Mouse (Mus musculus): Measurements from ENCODE around the gene Atg16l2. TPM values are rescaled to one million over a fixed set of nuclear protein-coding genes. Genes with fewer than 3 reads are reported as not detected.

Gene Atg16l2
- polyA plus RNA-seq, 1 experiment, result 1.1 TPM

DNA sequence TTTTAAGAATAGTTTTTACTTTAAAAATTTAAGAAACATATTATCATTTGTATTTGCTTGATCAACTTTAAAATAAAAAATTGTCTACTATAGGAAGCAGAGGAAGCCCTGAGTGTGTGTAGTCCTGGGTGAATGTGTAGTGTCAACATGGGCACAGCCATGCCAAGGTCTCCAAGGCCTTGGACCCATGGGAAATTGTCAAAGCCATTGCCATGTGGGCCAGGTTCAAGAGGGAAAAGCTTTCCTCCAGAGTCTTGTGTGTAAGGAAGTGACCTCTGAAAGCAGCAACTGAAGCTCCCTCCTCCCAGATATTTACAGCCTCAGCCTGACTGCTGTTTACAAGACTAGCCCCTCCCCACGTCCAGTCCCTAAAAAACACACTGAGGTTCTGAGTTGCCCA lies 72.7 kb downstream of the Atg16l2 start:
- TF ChIP-seq GATA1 (IDR thresholded peaks at IDR 0.05; ENCODE audit: low read length), result no peak

- no peak for TF ChIP-seq GATA1 (IDR thresholded peaks at IDR 0.05; ENCODE audit: low read length)
These were observed 78.5 kb downstream of the Atg16l2 start for GRCm38 (mm10) chr7:101223501-101223900.

DNA sequence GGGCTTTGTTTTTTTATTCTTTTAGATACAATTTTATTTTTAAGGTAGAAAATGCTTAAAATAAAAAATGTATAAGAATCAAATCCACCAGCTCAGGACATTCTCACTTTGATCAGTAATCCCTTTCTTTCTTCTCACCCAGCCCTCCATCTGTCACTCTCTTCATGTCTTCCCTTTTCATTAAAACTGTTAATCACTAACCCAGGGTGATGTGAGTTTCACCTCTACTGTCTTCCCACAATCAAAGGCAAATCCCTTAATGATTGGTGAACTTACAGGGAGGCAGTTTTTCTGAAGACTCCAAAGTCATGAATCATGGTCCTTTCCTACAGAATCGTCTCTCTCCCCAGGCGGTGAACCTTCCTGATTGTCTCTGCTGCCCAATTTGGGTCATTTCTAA lies 85.3 kb downstream of the Atg16l2 start:
- TF ChIP-seq GATA1 (IDR thresholded peaks at IDR 0.05; ENCODE audit: low read length), result no peak

DNA sequence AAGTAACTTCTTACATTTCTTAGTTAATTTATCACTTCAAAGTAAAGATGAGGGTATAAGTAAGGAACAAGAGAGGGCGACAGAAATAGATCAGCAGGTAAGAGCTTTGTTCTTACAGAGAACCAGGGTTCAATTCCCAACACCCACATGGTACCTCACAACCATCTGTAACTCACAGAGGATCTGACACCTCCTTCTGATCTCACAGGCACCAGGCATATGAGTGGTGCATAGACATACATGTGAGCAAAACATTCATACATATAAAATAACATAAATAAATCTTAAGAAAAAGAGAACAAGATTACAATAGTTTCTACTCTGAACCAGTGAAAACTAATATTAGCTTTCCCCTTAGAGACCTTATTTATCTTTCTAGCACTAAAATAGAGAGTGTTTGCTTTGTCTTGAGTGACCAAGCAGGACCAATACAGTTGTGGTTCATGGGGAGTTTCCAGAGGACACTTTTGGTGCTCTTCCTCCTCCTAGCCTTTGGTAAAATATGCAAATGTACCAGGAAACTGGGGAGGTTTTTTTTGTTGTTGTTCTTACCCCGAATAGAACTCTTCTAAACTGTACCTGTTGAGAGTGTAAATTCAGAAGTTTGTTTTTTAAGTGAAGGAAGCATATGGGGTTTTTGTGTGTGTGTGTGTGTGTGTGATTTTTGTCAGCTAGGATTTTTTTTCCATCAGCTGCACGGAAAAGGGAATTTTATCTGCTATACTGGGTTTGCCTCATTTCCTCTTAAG lies 88.4 kb downstream of the Atg16l2 start:
- TF ChIP-seq GATA1 (IDR thresholded peaks at IDR 0.05; ENCODE audit: low read length), result no peak

Other genes starting within 250 kb of the Atg16l2 start
- 1.5 and 5.0 TPM in 2 replicates for gene Fchsd2, start 209.4 kb downstream of the Atg16l2 start, polyA plus RNA-seq (2012)
- gene Stard10, start 14.8 kb upstream of the Atg16l2 start, polyA plus RNA-seq (2012), result not detected in 2 replicates
- gene Arap1, start 45.8 kb upstream of the Atg16l2 start, polyA plus RNA-seq (2012), result 40.2 and 43.1 TPM in 2 replicates
- gene Gm45837, start 108.6 kb upstream of the Atg16l2 start, polyA plus RNA-seq (2012), result 0.03 TPM in 1 of 2 replicates, not detected in the other
- 0.06 TPM in 1 of 2 replicates, not detected in the other for gene Pde2a, start 119.4 kb upstream of the Atg16l2 start, polyA plus RNA-seq (2012)

All from G1E-ER4 (cell line).